Mouse (Mus musculus) right cerebral cortex, postnatal 4 days (tissue): ENCODE results near the gene Copa.

ENCODE experiments used
- DNase-seq: peaks from one replicate; pipeline ENCODE4 v3.0.0-alpha.2; 2022

Copa gene

GRCm38 (mm10) chr1:172082101-172082898, at the start of gene Copa, which contains the start of gene Ncstn:
Gene Copa (plus strand): TSS chr1:172082529.
Gene Ncstn (minus strand): TSS chr1:172082795.
- DNase-seq: peak; percentile 86

- no peak for DNase-seq
These were observed 35.9 kb upstream of the Copa start for GRCm38 (mm10) chr1:172046410-172046809.

- peak; percentile 83 for DNase-seq
These were observed 35.4 kb upstream of the Copa start for GRCm38 (mm10) chr1:172046938-172047337.

- DNase-seq: no peak
These were observed 34.0 kb upstream of the Copa start for GRCm38 (mm10) chr1:172048241-172048734.

- no peak for DNase-seq
These were observed 33.1 kb upstream of the Copa start for GRCm38 (mm10) chr1:172049131-172049782.

GRCm38 (mm10) chr1:172052766-172053279, 29.5 kb upstream of the Copa start:
- no peak for DNase-seq

- DNase-seq: peak; percentile 34
These were observed 28.5 kb upstream of the Copa start for GRCm38 (mm10) chr1:172053541-172054440.

- no peak for DNase-seq
These were observed 26.1 kb upstream of the Copa start for GRCm38 (mm10) chr1:172056251-172056650.

- no peak for DNase-seq
These were observed 24.8 kb upstream of the Copa start, which contains the start of gene Nhlh1 for GRCm38 (mm10) chr1:172057491-172057921. Gene Nhlh1 (minus strand): TSS chr1:172057573.

GRCm38 (mm10) chr1:172058321-172058720, 24.0 kb upstream of the Copa start:
- no peak for DNase-seq

- no peak for DNase-seq
These were observed 23.5 kb upstream of the Copa start for GRCm38 (mm10) chr1:172058874-172059273.

- DNase-seq: no peak
These were observed 21.7 kb upstream of the Copa start for GRCm38 (mm10) chr1:172060659-172061058.

GRCm38 (mm10) chr1:172061217-172061616, 21.1 kb upstream of the Copa start:
- DNase-seq: no peak

GRCm38 (mm10) chr1:172062101-172062500, 20.2 kb upstream of the Copa start:
- DNase-seq: no peak

GRCm38 (mm10) chr1:172063291-172064023, 18.9 kb upstream of the Copa start:
- DNase-seq: no peak

GRCm38 (mm10) chr1:172064613-172065141, 17.7 kb upstream of the Copa start:
- DNase-seq: peak; percentile 29

- no peak for DNase-seq
These were observed 12.1 kb upstream of the Copa start for GRCm38 (mm10) chr1:172070227-172070626.

GRCm38 (mm10) chr1:172071556-172071955, 10.8 kb upstream of the Copa start:
- no peak for DNase-seq

- DNase-seq: no peak
These were observed 9.7 kb upstream of the Copa start for GRCm38 (mm10) chr1:172072604-172073003.

GRCm38 (mm10) chr1:172077981-172078380, 4.3 kb upstream of the Copa start:
- DNase-seq: no peak

- DNase-seq: no peak
These were observed 643 bp downstream of the Copa start for GRCm38 (mm10) chr1:172082899-172083445.
